Mouse (Mus musculus) ES-Bruce4 (cell line): ENCODE results near the gene Romo1.

Experiments
- CTCF ChIP-seq: IDR thresholded peaks from one replicate; pipeline ENCODE4 v1.8.1; 2011; ENCODE audit warnings: low read depth, low read length
- EP300 ChIP-seq: IDR thresholded peaks from 2 replicates; pipeline ENCODE4 v1.6.1; 2011; ENCODE audit warnings: low read depth, low read length; ENCODE audit not compliant: insufficient read depth
- POLR2A ChIP-seq: IDR thresholded peaks from one replicate; pipeline ENCODE4 v1.8.1; 2011; ENCODE audit warnings: low read length; ENCODE audit not compliant: insufficient read depth

DNA sequence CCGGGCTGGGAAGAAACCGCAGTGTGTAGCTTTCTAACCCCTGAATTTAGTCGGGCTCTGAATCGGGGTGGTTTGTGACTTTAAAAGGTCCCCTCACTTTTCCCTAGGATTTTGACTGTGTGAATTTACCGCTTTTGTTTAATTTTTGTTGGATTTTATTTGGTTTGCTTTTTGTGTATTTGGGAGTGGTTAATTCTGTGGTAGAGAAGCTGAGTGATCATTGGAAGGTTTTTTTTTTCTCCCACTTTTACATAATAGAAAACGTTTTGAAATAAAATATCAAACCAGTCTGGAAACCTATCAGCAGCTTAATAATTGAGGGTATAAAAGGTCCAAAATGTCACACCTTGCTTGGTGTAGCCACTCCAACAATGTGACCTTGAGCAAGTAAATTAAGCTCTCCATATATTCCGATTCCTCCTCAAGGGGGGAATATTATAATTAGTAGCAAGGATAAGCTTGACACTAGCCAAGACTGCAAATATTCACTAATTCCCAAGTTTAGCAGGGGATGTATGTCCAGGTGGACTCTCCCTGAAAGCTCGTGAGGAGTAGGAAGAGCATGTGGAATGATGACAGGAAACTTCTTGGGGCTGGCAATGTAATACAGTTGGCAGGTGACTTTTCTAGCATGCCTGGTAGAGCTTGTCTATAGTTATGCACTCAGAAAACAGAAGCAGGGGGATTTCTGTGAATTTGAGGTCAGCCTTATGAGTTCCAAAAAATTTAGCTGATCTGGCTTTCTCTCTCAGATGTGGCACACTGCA, 37.2 kb downstream of the Romo1 start:
- no peak for TF ChIP-seq CTCF
- no peak for TF ChIP-seq POLR2A
- no peak for TF ChIP-seq EP300
